Mouse (Mus musculus) thymus, postnatal 25 days (tissue): Measurements from ENCODE around the gene Kdelc1.

Experiments used
- DNase-seq: peaks from one replicate; pipeline ENCODE4 v3.0.0; 2022

The Kdelc1 gene

GRCm38 (mm10) chr1:44118239-44119054 lies at the start of gene Kdelc1, which contains the start of gene Bivm:
TSS of gene Kdelc1 (minus strand) at chr1:44118808.
TSS of gene Bivm (plus strand) at chr1:44118957.
- peak; percentile 65 for DNase-seq

GRCm38 (mm10) chr1:44167859-44168383 lies 49.3 kb upstream of the Kdelc1 start:
- DNase-seq = no peak

GRCm38 (mm10) chr1:44162389-44162788 lies 43.8 kb upstream of the Kdelc1 start:
- DNase-seq = no peak

- no peak for DNase-seq
These were observed 43.2 kb upstream of the Kdelc1 start for GRCm38 (mm10) chr1:44161818-44162217.

- no peak for DNase-seq
These were observed 39.7 kb upstream of the Kdelc1 start for GRCm38 (mm10) chr1:44158317-44158716.

GRCm38 (mm10) chr1:44155287-44155686 lies 36.7 kb upstream of the Kdelc1 start:
- peak; percentile 13 for DNase-seq

GRCm38 (mm10) chr1:44148706-44149105 lies 30.1 kb upstream of the Kdelc1 start:
- DNase-seq = no peak

- peak; percentile 83 for DNase-seq
These were observed 29.2 kb upstream of the Kdelc1 start, which contains the start of gene Ercc5 for GRCm38 (mm10) chr1:44147563-44148381. TSS of gene Ercc5 (plus strand) at chr1:44147744.

GRCm38 (mm10) chr1:44142747-44143146 lies 24.1 kb upstream of the Kdelc1 start:
- DNase-seq = no peak

- no peak for DNase-seq
These were observed 21.6 kb upstream of the Kdelc1 start for GRCm38 (mm10) chr1:44140232-44140631.

GRCm38 (mm10) chr1:44129929-44130581 lies 11.4 kb upstream of the Kdelc1 start:
- no peak for DNase-seq

- no peak for DNase-seq
These were observed 7.0 kb upstream of the Kdelc1 start for GRCm38 (mm10) chr1:44125590-44125989.

GRCm38 (mm10) chr1:44122256-44122655 lies 3.6 kb upstream of the Kdelc1 start:
- peak; percentile 36 for DNase-seq

GRCm38 (mm10) chr1:44120074-44120406 lies 1.4 kb upstream of the Kdelc1 start:
- no peak for DNase-seq

GRCm38 (mm10) chr1:44119201-44120073 lies 829 bp upstream of the Kdelc1 start:
- DNase-seq = peak; percentile 82

- no peak for DNase-seq
These were observed 1.0 kb downstream of the Kdelc1 start for GRCm38 (mm10) chr1:44117571-44117970.

- DNase-seq = no peak
These were observed 15.7 kb downstream of the Kdelc1 start for GRCm38 (mm10) chr1:44102939-44103338.

GRCm38 (mm10) chr1:44102259-44102717 lies 16.3 kb downstream of the Kdelc1 start, which contains the start of gene Tex30:
TSS of gene Tex30 (minus strand) at chr1:44102441.
- peak; percentile 93 for DNase-seq

GRCm38 (mm10) chr1:44101448-44102225 lies 17.0 kb downstream of the Kdelc1 start:
- DNase-seq = peak; percentile 59

- peak; percentile 63 for DNase-seq
These were observed 54.0 kb downstream of the Kdelc1 start for GRCm38 (mm10) chr1:44064625-44065024.

GRCm38 (mm10) chr1:44063439-44063838 lies 55.2 kb downstream of the Kdelc1 start:
- DNase-seq = no peak
